Mouse (Mus musculus): ENCODE results near the gene 0610009B22Rik.
"Not testable (repeated sequence)": the region's sequence is repeated elsewhere in the genome, so short reads cannot be mapped to it uniquely, and the experiment has no call there.

DNA sequence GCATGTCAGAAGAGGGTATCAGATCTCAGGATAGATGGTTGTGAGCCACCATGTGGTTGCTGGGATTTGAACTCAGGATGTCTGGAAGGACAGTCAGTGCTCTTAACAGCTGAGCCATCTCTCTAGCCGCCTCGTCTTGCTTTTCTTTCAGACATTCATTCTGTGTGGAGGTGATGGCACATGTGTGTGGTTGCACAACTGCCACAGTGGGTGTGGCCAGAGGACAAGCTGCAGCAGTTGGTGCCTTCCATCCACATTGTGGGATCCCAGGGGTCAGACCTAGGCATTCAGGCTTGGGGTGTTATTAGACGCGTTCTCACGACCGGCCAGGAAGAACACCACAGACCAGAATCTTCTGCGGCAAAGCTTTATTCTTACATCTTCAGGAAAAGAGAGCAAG lies 23.9 kb downstream of the 0610009B22Rik start:
- TF ChIP-seq TAL1, GATA1 (IDR thresholded peaks at IDR 0.05; ENCODE audit: low read length): not testable (repeated sequence)

Data from erythroblast, embryonic 14.5 days (primary cell).